Mouse (Mus musculus): ENCODE measurements around the gene Hist1h2bc.

Gene Hist1h2bc

DNA sequence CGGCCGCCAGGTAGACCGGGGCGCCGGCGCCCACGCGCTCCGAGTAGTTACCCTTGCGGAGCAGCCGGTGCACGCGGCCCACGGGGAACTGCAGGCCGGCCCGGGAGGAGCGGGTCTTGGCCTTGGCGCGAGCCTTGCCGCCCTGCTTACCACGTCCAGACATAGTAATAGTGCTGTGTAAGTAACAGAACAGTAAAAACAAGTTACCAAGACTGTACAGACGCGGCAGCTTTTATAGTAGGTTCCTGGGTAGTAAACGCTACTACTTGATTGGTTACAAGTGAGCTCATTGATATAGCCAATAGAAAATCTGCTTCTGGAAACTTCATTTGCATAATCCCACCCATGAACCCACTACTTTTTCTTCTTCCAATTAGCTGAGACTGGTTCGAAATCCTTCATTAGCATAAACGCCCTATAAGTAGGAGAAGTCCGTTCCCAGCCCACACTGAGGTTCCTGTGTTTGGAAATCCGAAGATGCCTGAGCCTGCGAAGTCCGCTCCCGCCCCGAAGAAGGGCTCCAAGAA lies at the start of gene Hist1h2bc, which contains the start of gene Hist1h2ac:
Hist1h2bc (plus strand) TSS at position 445 of the 527 bp plus-strand sequence.
Hist1h2ac (minus strand) TSS at position 194 of the 527 bp plus-strand sequence.
- DNase-seq (ENCODE audit: low read depth, low spot score) = peak; percentile 100

DNA sequence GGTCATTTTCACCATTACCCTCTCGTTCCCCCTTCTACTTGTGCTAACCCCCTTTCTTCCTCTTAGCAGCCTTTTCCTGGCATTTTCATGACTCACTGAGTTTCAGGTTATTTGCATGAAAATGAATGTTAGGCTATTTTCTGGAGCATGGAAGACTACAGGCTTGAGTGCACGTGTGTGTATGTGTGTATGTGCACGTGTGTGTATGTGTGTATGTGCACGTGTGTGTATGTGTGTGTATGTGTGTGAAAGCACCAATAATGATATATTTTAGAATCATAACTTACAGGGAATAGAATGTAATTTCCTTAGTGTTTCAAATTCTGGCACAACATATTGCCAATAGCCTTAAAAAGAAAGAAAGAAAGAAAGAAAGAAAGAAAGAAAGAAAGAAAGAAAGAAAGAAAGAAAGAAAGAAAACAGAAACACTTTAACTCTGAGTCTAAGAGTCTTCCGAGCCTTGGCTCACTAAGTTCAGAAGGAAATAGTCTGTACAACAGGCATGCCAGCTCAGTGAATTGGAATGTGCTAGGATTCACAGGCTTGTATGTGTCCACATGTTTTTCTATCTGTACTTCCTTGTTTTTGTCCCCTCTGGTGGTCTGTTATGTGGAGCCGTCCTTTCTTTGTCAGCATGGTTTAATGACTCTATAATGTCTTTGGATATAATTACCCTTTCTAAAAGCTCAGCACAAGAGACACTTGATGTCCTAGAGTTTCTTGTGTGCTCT lies 24.2 kb upstream of the Hist1h2bc start:
- DNase-seq (ENCODE audit: low read depth, low spot score) = no peak

DNA sequence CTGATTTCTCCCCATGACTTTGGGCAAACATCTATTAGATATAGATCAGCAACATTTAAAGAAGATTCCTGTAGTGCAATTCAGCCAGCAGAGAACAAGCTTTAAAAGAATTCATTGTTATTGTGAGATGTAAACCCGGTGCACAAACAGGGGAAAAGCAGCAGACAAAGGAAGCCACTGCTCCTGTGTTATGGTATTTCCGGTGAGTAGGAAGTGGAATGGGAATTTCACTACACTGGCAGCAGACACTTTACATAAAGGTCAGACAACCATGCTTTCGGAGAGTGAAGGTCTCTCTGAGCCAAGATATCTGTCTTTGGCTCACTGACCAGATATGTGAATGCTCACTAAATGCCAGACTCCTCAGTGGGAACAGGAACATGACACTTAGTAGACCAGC lies 21.5 kb upstream of the Hist1h2bc start:
- peak; percentile 88 for DNase-seq (ENCODE audit: low read depth, low spot score)

DNA sequence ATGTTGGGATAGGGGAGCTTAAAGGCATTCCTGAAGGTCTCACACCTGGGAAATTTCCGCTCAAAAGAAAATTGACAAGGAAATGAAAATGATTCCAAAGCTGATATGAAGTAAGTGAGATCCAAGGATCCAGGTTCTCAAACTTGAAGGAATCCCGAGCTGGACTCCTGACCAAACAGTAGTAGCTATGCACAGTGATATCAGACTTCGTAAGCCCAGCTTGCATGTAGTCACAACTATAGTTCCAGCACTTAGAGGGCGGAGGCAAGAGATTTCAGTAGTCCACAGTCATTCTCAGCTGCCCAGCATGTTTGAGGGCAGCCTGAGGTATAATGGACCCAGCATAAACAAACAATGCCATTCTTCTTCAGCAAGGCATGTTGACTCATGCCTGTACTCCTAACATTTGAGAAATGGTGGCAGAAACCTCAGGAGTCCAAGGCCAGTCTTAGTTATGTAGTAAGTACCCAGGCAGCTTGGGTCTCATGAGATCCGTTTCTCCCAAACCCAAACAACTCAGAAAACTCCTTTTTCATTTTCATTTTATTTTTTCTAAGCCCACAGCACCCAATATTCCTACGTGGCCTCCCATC lies 1.9 kb upstream of the Hist1h2bc start:
- no peak for DNase-seq (ENCODE audit: low read depth, low spot score)

- DNase-seq (ENCODE audit: low read depth, low spot score) = peak; percentile 23
Observed at GRCm38 (mm10) chr13:23682623-23682946, 1.4 kb upstream of the Hist1h2bc start.

DNA sequence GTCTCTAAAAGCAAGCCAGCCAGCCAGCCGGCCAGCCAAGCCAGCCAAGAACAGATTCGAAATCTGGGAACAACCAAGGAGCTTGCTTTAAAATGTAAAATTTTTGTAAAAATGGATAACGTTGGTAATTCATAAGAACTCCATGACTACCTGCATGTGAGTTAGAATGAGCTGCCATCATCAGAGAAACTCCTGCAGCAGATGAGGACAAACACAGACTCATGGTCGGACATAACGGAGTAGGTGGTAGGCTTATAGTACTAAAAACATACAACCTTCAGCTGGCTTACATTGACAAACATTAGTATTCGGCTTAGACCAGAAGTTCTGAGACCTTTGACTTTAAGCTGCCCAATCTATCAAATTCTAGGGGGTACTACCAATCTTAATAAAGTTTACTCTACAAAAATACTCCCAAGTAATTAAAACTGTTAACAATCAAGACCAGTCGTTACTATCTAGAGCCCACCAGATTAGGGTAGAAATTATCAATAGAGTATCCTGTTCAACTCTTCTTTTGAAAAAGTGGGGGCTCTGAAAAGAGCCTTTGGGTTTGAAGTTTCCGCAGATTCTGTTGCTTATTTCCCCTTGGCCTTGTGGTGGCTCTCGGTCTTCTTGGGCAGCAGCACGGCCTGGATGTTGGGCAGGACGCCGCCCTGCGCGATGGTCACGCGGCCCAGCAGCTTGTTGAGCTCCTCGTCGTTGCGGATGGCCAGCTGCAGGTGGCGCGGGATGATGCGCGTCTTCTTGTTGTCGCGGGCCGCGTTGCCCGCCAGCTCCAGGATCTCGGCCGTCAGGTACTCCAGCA lies 848 bp upstream of the Hist1h2bc start:
- DNase-seq (ENCODE audit: low read depth, low spot score) = peak; percentile 51

- peak; percentile 92 for DNase-seq (ENCODE audit: low read depth, low spot score)
Observed at GRCm38 (mm10) chr13:23684295-23684945, 421 bp downstream of the Hist1h2bc start.

DNA sequence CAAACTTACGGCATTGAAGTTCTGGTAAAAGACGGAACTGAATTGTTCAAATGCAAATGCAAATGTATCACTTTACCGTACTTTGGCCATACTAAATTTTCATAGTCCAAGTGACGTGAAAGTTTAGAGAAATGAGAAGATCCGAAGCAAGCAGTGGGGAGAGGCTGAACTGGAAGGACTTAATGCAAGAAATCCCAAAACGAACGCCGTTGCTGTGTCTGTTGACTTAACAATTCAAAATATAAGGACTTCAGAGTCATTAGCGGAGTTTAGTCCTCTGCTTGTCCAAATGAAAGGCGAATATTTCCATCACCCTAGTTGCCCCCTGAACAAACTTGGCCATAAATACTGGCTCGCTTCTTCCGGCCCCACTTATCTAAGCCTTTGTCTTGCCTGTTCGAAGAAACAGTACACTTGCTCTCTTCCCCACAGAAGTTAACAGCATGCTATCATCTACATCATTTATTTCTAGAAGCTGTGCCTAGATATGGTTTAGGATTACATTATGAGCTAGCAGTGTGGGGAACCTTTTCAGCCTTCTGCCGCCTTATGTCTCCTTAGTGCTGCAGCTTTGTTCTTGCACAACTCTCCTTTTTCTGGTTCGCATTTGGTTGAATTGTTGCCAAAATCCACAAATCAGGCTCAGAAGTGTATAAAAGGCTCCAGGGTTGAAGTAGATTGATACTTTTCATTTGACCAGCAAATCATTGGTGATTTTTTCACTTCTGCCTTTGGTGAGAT lies 1.3 kb downstream of the Hist1h2bc start:
- peak; percentile 50 for DNase-seq (ENCODE audit: low read depth, low spot score)

DNA sequence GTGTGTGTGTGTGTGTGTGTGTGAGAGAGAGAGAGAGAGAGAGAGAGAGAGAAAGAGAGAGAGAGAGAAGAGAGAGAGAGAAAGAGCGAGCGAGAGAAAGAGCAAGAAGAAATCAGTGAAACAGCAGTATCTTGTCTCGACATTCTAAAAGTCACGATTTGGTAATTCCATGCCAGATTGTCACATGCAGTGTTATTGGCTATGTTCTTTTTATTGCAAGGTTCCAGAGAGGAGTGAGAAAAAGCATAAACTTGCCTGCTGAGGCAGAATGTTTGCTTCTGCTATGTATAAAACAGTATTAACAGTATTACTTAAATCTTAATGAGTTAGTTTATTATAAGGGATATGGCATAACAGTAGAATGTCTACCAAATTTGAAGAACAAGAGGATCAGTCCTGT lies 2.0 kb downstream of the Hist1h2bc start:
- DNase-seq (ENCODE audit: low read depth, low spot score) = no peak

GRCm38 (mm10) chr13:23687181-23687580 lies 3.2 kb downstream of the Hist1h2bc start:
- no peak for DNase-seq (ENCODE audit: low read depth, low spot score)

DNA sequence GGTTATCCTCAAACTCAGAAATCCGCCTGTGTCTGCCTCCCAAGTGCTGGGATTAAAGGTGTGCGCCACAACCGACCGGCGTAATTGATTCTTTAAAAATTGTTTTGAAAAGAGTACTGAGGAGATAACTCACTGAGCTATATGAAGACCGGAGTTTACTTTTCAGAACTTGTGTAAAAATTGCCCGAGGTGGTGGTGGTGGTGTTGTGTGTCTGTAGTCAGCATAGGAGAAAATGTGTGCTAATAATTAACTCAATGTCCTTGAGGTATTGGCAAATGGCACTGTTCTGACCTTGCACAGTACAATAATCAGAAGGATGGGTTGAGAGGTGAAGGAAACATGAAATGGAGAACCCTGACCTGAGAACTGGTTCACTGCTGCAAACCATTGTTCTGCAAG lies 3.9 kb downstream of the Hist1h2bc start:
- DNase-seq (ENCODE audit: low read depth, low spot score) = no peak

DNA sequence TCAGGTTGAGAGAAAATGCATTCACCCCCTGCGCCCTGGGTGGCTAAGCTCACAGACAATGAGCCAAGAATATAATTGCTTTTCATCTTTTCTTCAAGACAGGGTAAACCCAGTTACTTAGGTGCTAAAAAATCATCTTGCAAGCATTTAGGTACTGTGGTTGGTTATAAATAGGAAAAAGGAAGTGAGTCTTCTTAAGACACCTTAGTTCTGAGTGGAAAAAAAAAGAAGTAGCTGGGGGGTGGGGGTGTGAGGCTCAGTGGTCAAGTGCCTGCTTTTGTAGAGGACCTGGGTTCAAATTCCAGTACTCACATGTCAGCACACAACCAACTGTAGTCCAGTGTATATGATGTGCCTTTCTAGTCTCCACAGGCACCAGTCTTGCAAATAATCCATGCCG lies 5.0 kb downstream of the Hist1h2bc start:
- DNase-seq (ENCODE audit: low read depth, low spot score) = no peak

- DNase-seq (ENCODE audit: low read depth, low spot score) = no peak
Observed at GRCm38 (mm10) chr13:23689459-23689858, 5.5 kb downstream of the Hist1h2bc start.

DNA sequence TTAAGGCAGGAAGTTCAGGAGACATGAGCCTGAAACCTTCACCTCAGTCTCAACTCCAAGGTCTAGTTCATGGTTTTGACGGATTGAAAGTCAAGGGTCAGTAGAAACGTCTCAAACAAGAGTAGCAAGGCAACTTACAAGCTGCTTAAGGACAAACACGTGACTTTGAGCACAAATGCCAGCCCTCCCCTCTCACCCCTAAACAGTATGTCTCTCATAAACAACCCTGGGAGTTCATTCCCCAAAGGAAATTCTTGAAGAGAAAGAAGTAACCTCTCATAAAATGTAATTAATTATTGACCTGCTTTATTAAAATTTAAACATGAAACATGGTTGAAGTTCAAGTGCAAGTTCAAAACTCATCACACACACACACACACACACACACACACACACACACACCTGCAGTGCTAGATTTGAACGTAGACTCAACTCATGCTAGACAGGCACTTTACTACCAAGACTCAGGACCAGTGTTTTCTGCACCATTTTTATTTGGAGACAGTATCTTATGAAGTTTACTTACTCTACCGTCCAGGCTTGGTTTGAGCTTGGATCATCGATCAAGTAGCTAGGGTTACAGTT lies 9.9 kb downstream of the Hist1h2bc start:
- no peak for DNase-seq (ENCODE audit: low read depth, low spot score)

GRCm38 (mm10) chr13:23694956-23695355 lies 11.0 kb downstream of the Hist1h2bc start:
- DNase-seq (ENCODE audit: low read depth, low spot score) = no peak

GRCm38 (mm10) chr13:23695514-23695913 lies 11.5 kb downstream of the Hist1h2bc start, which contains the start of gene Hist1h1t:
Hist1h1t (plus strand) TSS chr13:23695814.
- no peak for DNase-seq (ENCODE audit: low read depth, low spot score)

DNA sequence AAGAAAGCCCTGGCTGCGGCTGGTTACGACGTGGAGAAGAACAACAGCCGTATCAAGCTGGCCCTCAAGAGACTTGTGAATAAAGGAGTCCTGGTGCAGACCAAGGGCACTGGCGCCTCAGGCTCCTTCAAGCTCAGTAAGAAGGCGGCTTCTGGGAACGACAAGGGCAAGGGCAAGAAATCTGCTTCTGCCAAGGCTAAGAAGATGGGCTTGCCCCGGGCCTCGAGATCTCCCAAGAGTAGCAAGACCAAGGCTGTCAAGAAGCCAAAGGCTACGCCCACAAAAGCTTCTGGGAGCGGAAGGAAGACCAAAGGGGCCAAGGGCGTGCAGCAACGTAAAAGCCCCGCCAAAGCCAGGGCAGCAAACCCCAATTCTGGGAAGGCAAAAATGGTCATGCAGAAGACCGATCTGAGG lies 12.1 kb downstream of the Hist1h2bc start:
- peak; percentile 70 for DNase-seq (ENCODE audit: low read depth, low spot score)

GRCm38 (mm10) chr13:23697491-23698299 lies 13.7 kb downstream of the Hist1h2bc start:
- DNase-seq (ENCODE audit: low read depth, low spot score) = peak; percentile 84

GRCm38 (mm10) chr13:23698300-23698693 lies 14.3 kb downstream of the Hist1h2bc start, which contains the start of gene Hist1h4c:
Hist1h4c (minus strand) TSS chr13:23698454.
- DNase-seq (ENCODE audit: low read depth, low spot score) = peak; percentile 98

DNA sequence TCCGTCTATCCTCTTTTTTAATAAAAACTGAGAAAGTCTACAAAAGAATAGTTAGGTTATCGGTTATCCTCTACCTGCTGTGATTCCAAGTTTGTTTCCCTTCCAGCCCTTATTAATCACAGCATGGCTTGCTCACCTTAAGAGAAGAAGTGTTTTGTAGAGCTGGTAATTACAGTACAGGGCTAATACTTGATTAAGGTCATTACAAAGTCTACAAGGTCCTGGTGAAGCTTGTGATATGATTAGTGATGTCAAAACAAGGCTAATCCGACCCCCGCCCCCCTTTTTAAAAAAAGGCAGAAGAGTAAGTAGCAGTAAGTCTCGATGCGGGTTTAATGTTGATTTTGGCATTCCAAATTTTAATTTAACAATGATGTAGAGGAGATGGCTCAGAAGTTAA lies 15.0 kb downstream of the Hist1h2bc start:
- no peak for DNase-seq (ENCODE audit: low read depth, low spot score)
